Comparison of ENCODE assay signal across 8 mouse cellular contexts in genomic region chr5:73491837-73492720, GRCm38 (mm10). TPM values are rescaled to one million over a fixed set of nuclear protein-coding genes. Genes with fewer than 3 reads are reported as not detected.
DNase-seq lines count a peak whose midpoint lies in the region; ATAC-seq and TF ChIP-seq lines count a peak whose summit lies in the region.

No protein-coding gene starts in this region.

- H3K9ac ChIP-seq in embryonic facial prominence, embryonic 14.5 days (ENCODE audit: low read depth, low read length): peak overlapping the region; percentile 78
- H3K9ac ChIP-seq in heart, embryonic 12.5 days: peak overlapping the region; percentile 82
- peak overlapping the region; percentile 67 for H3K9ac ChIP-seq in kidney, postnatal 0 days (ENCODE audit: low read depth, low read length)
- peak overlapping the region; percentile 78 for H3K9ac ChIP-seq in liver, embryonic 11.5 days (ENCODE audit: low read depth, low read length)
- H3K9ac ChIP-seq in stomach, embryonic 14.5 days (replicated peaks; ENCODE audit: low read depth, low read length): peak overlapping the region; percentile 60

- no peaks in the 10 kb centered on the region for H3K27me3 ChIP-seq in embryonic facial prominence, embryonic 14.5 days (replicated peaks; ENCODE audit: control insufficient read depth, insufficient read depth, low read length)
- H3K27me3 ChIP-seq in heart, embryonic 12.5 days (replicated peaks): no peaks in the 10 kb centered on the region
- H3K27me3 ChIP-seq in kidney, postnatal 0 days (ENCODE audit: insufficient read depth, low read length): no peaks in the 10 kb centered on the region
- no peaks in the 10 kb centered on the region for H3K27me3 ChIP-seq in liver, embryonic 11.5 days (replicated peaks; ENCODE audit: control insufficient read depth, insufficient read depth, low read length)
- H3K27me3 ChIP-seq in stomach, embryonic 14.5 days (ENCODE audit: control insufficient read depth, insufficient read depth, low read length): no peaks in the 10 kb centered on the region

- H3K27ac ChIP-seq in embryonic facial prominence, embryonic 14.5 days (replicated peaks; ENCODE audit: low read depth, low read length): peak overlapping the region; percentile 93
- H3K27ac ChIP-seq in heart, embryonic 12.5 days (ENCODE audit: poor library complexity, severe bottlenecking): peak overlapping the region; percentile 88
- H3K27ac ChIP-seq in kidney, postnatal 0 days: peak overlapping the region; percentile 93
- H3K27ac ChIP-seq in liver, embryonic 11.5 days (ENCODE audit: low read depth, low read length): peak overlapping the region; percentile 68
- peak overlapping the region; percentile 96 for H3K27ac ChIP-seq in stomach, embryonic 14.5 days (ENCODE audit: low read length)

- WGBS in embryonic facial prominence, embryonic 14.5 days: under 1% methylated on average over 42 of the region's 59 CpGs
- under 1% methylated on average over 58 of the region's 59 CpGs for WGBS in heart, embryonic 12.5 days
- under 1% methylated on average over 59 of the region's 59 CpGs for WGBS in kidney, postnatal 0 days
- WGBS in liver, embryonic 11.5 days: under 1% methylated on average over 57 of the region's 59 CpGs
- under 1% methylated on average over 58 of the region's 59 CpGs for WGBS in stomach, embryonic 14.5 days

- no peak for TF ChIP-seq CTCF in kidney, postnatal 0 days (IDR thresholded peaks at IDR 0.05; ENCODE audit: low read depth)

- DNase-seq in 416B (ENCODE audit: low read depth): peak; percentile 90
- DNase-seq in adrenal gland, postnatal 4 days (ENCODE audit: low spot score in 2 of 2): peak; percentile 55 to 77
- peak; percentile 97 for DNase-seq in embryonic facial prominence, embryonic 14.5 days (ENCODE audit: low spot score)
- peak; percentile 97 for DNase-seq in kidney, postnatal 0 days (ENCODE audit: low spot score)
- peak; percentile 87 for DNase-seq in liver, embryonic 11.5 days (ENCODE audit: low spot score)
- DNase-seq in naive thymus-derived CD4-positive, alpha-beta T cell, adult 2 months (ENCODE audit: low read depth): peak; percentile 82

- H3K4me2 ChIP-seq in embryonic facial prominence, embryonic 14.5 days (ENCODE audit: low read depth, low read length): peak overlapping the region; percentile 92
- peak overlapping the region; percentile 100 for H3K4me2 ChIP-seq in heart, embryonic 12.5 days
- peak overlapping the region; percentile 97 for H3K4me2 ChIP-seq in kidney, postnatal 0 days (ENCODE audit: low read length)
- H3K4me2 ChIP-seq in liver, embryonic 11.5 days: peak overlapping the region; percentile 97
- peak overlapping the region; percentile 94 for H3K4me2 ChIP-seq in stomach, embryonic 14.5 days (replicated peaks; ENCODE audit: low read depth, low read length)

- peaks cover 14% of the 10 kb centered on the region for H3K4me1 ChIP-seq in embryonic facial prominence, embryonic 14.5 days (ENCODE audit: control insufficient read depth, insufficient read depth, low read length)
- H3K4me1 ChIP-seq in heart, embryonic 12.5 days (replicated peaks): peaks cover 7% of the 10 kb centered on the region
- 0 out of 2 replicates have a peak, but pooled peaks cover 6% of the 10 kb centered on the region for H3K4me1 ChIP-seq in kidney, postnatal 0 days (replicated peaks; ENCODE audit: insufficient read depth, low read length)
- no peaks in the 10 kb centered on the region for H3K4me1 ChIP-seq in liver, embryonic 11.5 days (replicated peaks; ENCODE audit: control insufficient read depth, insufficient read depth, low read length)
- peaks cover 9% of the 10 kb centered on the region; the same call in 1 of the 2 replicates for H3K4me1 ChIP-seq in stomach, embryonic 14.5 days (ENCODE audit: control insufficient read depth, insufficient read depth, low read length)

- peak overlapping the region; percentile 90 for H3K4me3 ChIP-seq in embryonic facial prominence, embryonic 14.5 days (ENCODE audit: low read depth, low read length)
- H3K4me3 ChIP-seq in heart, embryonic 12.5 days: peak overlapping the region; percentile 86
- peak overlapping the region; percentile 91 for H3K4me3 ChIP-seq in kidney, postnatal 0 days (replicated peaks; ENCODE audit: low read depth, low read length)
- H3K4me3 ChIP-seq in liver, embryonic 11.5 days (ENCODE audit: low read depth, low read length): peak overlapping the region; percentile 88
- H3K4me3 ChIP-seq in stomach, embryonic 14.5 days (ENCODE audit: low read depth, low read length): peak overlapping the region; percentile 87

- ATAC-seq in embryonic facial prominence, embryonic 14.5 days (ENCODE audit: low read depth): peak; percentile 76
- peak; percentile 65 for ATAC-seq in heart, embryonic 12.5 days (ENCODE audit: insufficient number of reproducible peaks, low FRiP score)
- peak; percentile 70 for ATAC-seq in kidney, postnatal 0 days (replicated peaks; ENCODE audit: low FRiP score, low read depth)
- peak; percentile 73 for ATAC-seq in liver, embryonic 11.5 days (replicated peaks; ENCODE audit: low FRiP score)
- peak; percentile 74 for ATAC-seq in stomach, embryonic 14.5 days (ENCODE audit: insufficient number of reproducible peaks, insufficient read depth, low FRiP score, low read depth)

- H3K36me3 ChIP-seq in embryonic facial prominence, embryonic 14.5 days (ENCODE audit: control insufficient read depth, insufficient read depth, low read length): no peaks in the 10 kb centered on the region
- H3K36me3 ChIP-seq in heart, embryonic 12.5 days: no peaks in the 10 kb centered on the region
- no peaks in the 10 kb centered on the region for H3K36me3 ChIP-seq in kidney, postnatal 0 days (ENCODE audit: insufficient read depth, low read length)
- H3K36me3 ChIP-seq in liver, embryonic 11.5 days (ENCODE audit: control insufficient read depth, insufficient read depth, low read length): no peaks in the 10 kb centered on the region
- no peaks in the 10 kb centered on the region for H3K36me3 ChIP-seq in stomach, embryonic 14.5 days (ENCODE audit: control insufficient read depth, insufficient read depth, low read length)

- no peaks in the 10 kb centered on the region for H3K9me3 ChIP-seq in embryonic facial prominence, embryonic 14.5 days (ENCODE audit: control insufficient read depth, low read length)
- H3K9me3 ChIP-seq in heart, embryonic 12.5 days (replicated peaks): no peaks in the 10 kb centered on the region
- no peaks in the 10 kb centered on the region for H3K9me3 ChIP-seq in kidney, postnatal 0 days (replicated peaks; ENCODE audit: low read length)
- no peaks in the 10 kb centered on the region for H3K9me3 ChIP-seq in liver, embryonic 11.5 days (ENCODE audit: control insufficient read depth, low read length)
- H3K9me3 ChIP-seq in stomach, embryonic 14.5 days (ENCODE audit: control insufficient read depth, low read depth, low read length): no peaks in the 10 kb centered on the region

RNA-seq across cellular contexts. Expression of gene Dcun1d4, which starts 11.3 kb away (rescaled TPM):
- 10 to 100 TPM; 38.0 to 38.1 TPM for total RNA-seq in adrenal gland, postnatal 4 days (2021)
- 25.7 and 26.4 TPM in 2 replicates for polyA plus RNA-seq in embryonic facial prominence, embryonic 14.5 days (2014; fragmentation: Nextera tagmentation; extraction: Ambion mirVana)
- 21.3 and 23.5 TPM in 2 replicates for polyA plus RNA-seq in heart, embryonic 12.5 days (2016; fragmentation: Nextera tagmentation; extraction: Ambion mirVana)
- 22.0 and 23.8 TPM in 2 replicates for polyA plus RNA-seq in kidney, postnatal 0 days (2015; fragmentation: Nextera tagmentation; extraction: Ambion mirVana)
- polyA plus RNA-seq in liver, embryonic 11.5 days (2014; fragmentation: Nextera tagmentation; extraction: Ambion mirVana): 14.8 and 15.4 TPM in 2 replicates
- polyA plus RNA-seq in stomach, embryonic 14.5 days (2014; fragmentation: Nextera tagmentation; extraction: Ambion mirVana): 29.4 and 33.3 TPM in 2 replicates

Comparison
In these comparisons a context has a peak if more than half of its experiments do, and no peak if none do; other contexts are left out.
1. Peak in every context shown above with its lines: DNase-seq, ATAC-seq, H3K4me3 ChIP-seq and H3K27ac ChIP-seq.